Mouse (Mus musculus) kidney, adult 11 months (tissue): ENCODE measurements at regions not wholly inside any gene's neighbourhood (a gene's known extent, or its start where the extent isn't known, plus 50 kb on each side); places are given as distances from the start of the nearest gene placed in this dataset.

ENCODE experiments used
- DNase-seq: peaks from one replicate; pipeline ENCODE4 v3.0.0; 2022

GRCm38 (mm10) chr11:90088473-90088872 is 58.3 kb downstream of the Tmem100 start:
- DNase-seq = no peak

- DNase-seq = no peak
Measured at GRCm38 (mm10) chr11:90094052-90094451, 63.9 kb downstream of the Tmem100 start.

GRCm38 (mm10) chr11:90094700-90095355 is 64.7 kb downstream of the Tmem100 start:
- no peak for DNase-seq

- DNase-seq = no peak
Measured at GRCm38 (mm10) chr11:90098471-90098870, 68.3 kb downstream of the Tmem100 start.

- no peak for DNase-seq
Measured at GRCm38 (mm10) chr11:90099178-90099577, 69.0 kb downstream of the Tmem100 start.

- no peak for DNase-seq
Measured at GRCm38 (mm10) chr11:90100161-90100560, 70.0 kb downstream of the Tmem100 start.

GRCm38 (mm10) chr11:90101284-90101683 is 71.1 kb downstream of the Tmem100 start:
- DNase-seq = no peak

GRCm38 (mm10) chr11:90106063-90106798 is 76.1 kb downstream of the Tmem100 start:
- DNase-seq = no peak

- no peak for DNase-seq
Measured at GRCm38 (mm10) chr11:90109681-90110111, 77.8 kb upstream of the Gm45716 start.

GRCm38 (mm10) chr11:90110170-90110569 is 77.3 kb upstream of the Gm45716 start:
- DNase-seq = no peak

- DNase-seq = no peak
Measured at GRCm38 (mm10) chr11:90112174-90112573, 75.3 kb upstream of the Gm45716 start.

- DNase-seq = no peak
Measured at GRCm38 (mm10) chr11:90116676-90117663, 70.5 kb upstream of the Gm45716 start.

- DNase-seq = no peak
Measured at GRCm38 (mm10) chr11:90117664-90118295, 69.7 kb upstream of the Gm45716 start.

- DNase-seq = no peak
Measured at GRCm38 (mm10) chr11:90121902-90122301, 65.6 kb upstream of the Gm45716 start.

GRCm38 (mm10) chr11:90122709-90123108 is 64.8 kb upstream of the Gm45716 start:
- no peak for DNase-seq

GRCm38 (mm10) chr11:90123851-90124250 is 63.6 kb upstream of the Gm45716 start:
- no peak for DNase-seq

GRCm38 (mm10) chr11:90126289-90126688 is 61.2 kb upstream of the Gm45716 start:
- DNase-seq = no peak

- no peak for DNase-seq
Measured at GRCm38 (mm10) chr11:90128865-90129415, 58.5 kb upstream of the Gm45716 start.

- peak; percentile 11 for DNase-seq
Measured at GRCm38 (mm10) chr11:90129793-90130624, 57.5 kb upstream of the Gm45716 start.

GRCm38 (mm10) chr11:90130635-90131034 is 56.8 kb upstream of the Gm45716 start:
- peak; percentile 22 for DNase-seq

- no peak for DNase-seq
Measured at GRCm38 (mm10) chr11:90132579-90132978, 54.9 kb upstream of the Gm45716 start.
